Mouse (Mus musculus) CH12.LX (cell line): ENCODE results near the gene Tnfaip3. TPM values are rescaled to one million over a fixed set of nuclear protein-coding genes. Genes with fewer than 3 reads are reported as not detected.

Experiments
- DNase-seq: peaks from one replicate; pipeline ENCODE4 v3.0.0-alpha.2; 2013; ENCODE audit errors: extremely low read depth
- H3K27ac ChIP-seq: 2 replicates; pipeline ENCODE4 v1.5.1; 2012; ENCODE audit warnings: low read depth, mild to moderate bottlenecking, control low read depth, moderate library complexity; ENCODE audit not compliant: insufficient read depth
- H3K27me3 ChIP-seq: replicated peaks from 2 replicates; pipeline ENCODE3; 2012; ENCODE audit warnings: inconsistent platforms
- H3K36me3 ChIP-seq, 2 experiments: replicated peaks in 1 of 2; 2 replicates each; pipeline versions ENCODE3 to v1.6.1; 2012; ENCODE audit warnings: inconsistent platforms in 1 of 2, low read length in 1 of 2, mild to moderate bottlenecking in 1 of 2, mixed read lengths in 1 of 2, moderate library complexity in 1 of 2; ENCODE audit not compliant: control insufficient read depth in 1 of 2, insufficient read depth in 1 of 2
- H3K4me1 ChIP-seq, 2 experiments: 2 replicates each; pipeline ENCODE4 v1.6.1; 2012; ENCODE audit warnings: inconsistent platforms in 1 of 2, moderate library complexity in 1 of 2; ENCODE audit not compliant: insufficient read depth in 2 of 2, control insufficient read depth in 1 of 2
- H3K4me2 ChIP-seq: 2 replicates; pipeline ENCODE4 v1.6.1; 2012; ENCODE audit warnings: low read depth, mild to moderate bottlenecking, control low read depth; ENCODE audit not compliant: poor library complexity, insufficient read depth, severe bottlenecking
- H3K4me3 ChIP-seq, 3 experiments: fragments of 150-350 bp in 1 of 3; sonication (generic) in 1 of 3; replicated peaks in 1 of 3; 2 replicates each; pipeline versions ENCODE3 to v1.5.1; 2011 to 2012; ENCODE audit warnings: low read depth in 2 of 3, low read length in 2 of 3, mild to moderate bottlenecking in 2 of 3, moderate library complexity in 2 of 3, control low read depth in 1 of 3, improper control_type of control experiment in 1 of 3, inconsistent platforms in 1 of 3, mixed read lengths in 1 of 3; ENCODE audit not compliant: poor library complexity in 1 of 3
- H3K79me2 ChIP-seq: replicated peaks from 2 replicates; pipeline ENCODE4 v1.6.1; 2012; ENCODE audit warnings: mild to moderate bottlenecking, moderate library complexity; ENCODE audit not compliant: control insufficient read depth, poor library complexity, insufficient read depth, severe bottlenecking; ENCODE audit errors: extremely low read depth
- H3K9ac ChIP-seq: 2 replicates; pipeline ENCODE4 v1.6.1; 2012; ENCODE audit warnings: low read depth, mild to moderate bottlenecking, control low read depth, moderate library complexity; ENCODE audit not compliant: insufficient read depth
- H3K9me3 ChIP-seq: replicated peaks from 2 replicates; pipeline ENCODE3; 2012; ENCODE audit warnings: low read length, inconsistent platforms, mixed read lengths
- BHLHE40 ChIP-seq: IDR thresholded peaks from 2 replicates; pipeline ENCODE4 v1.6.1; 2011; ENCODE audit warnings: mild to moderate bottlenecking, low read depth, low read length, improper control_type of control experiment
- CHD1 ChIP-seq: IDR thresholded peaks from 2 replicates; pipeline ENCODE4 v1.6.1; 2012; ENCODE audit warnings: low read depth, low read length, improper control_type of control experiment, inconsistent platforms
- CHD2 ChIP-seq: IDR thresholded peaks from 2 replicates; pipeline ENCODE4 v1.6.1; 2011; ENCODE audit warnings: low read length, improper control_type of control experiment
- CTCF ChIP-seq, 2 experiments: IDR thresholded peaks in 1 of 2; conservative IDR thresholded peaks in 1 of 2; 2 replicates each; pipeline ENCODE4 v1.5.1; 2011 to 2012; ENCODE audit warnings: low read depth in 2 of 2, low read length in 2 of 2, improper control_type of control experiment in 1 of 2, inconsistent platforms in 1 of 2, mild to moderate bottlenecking in 1 of 2, moderate library complexity in 1 of 2
- EP300 ChIP-seq: IDR thresholded peaks from 2 replicates; pipeline ENCODE4 v1.6.1; 2011; ENCODE audit warnings: low read length, improper control_type of control experiment
- ETS1 ChIP-seq: conservative IDR thresholded peaks from 2 replicates; pipeline ENCODE4 v1.6.1; 2012; ENCODE audit warnings: low read depth, mild to moderate bottlenecking, inconsistent platforms, low read length, improper control_type of control experiment, moderate library complexity
- GABPA ChIP-seq: IDR thresholded peaks from 2 replicates; pipeline ENCODE4 v1.6.1; 2012; ENCODE audit warnings: low read depth, low read length, improper control_type of control experiment, inconsistent platforms; ENCODE audit not compliant: insufficient replicate concordance
- HCFC1 ChIP-seq: IDR thresholded peaks from 2 replicates; pipeline ENCODE4 v1.6.1; 2012; ENCODE audit warnings: low read depth, mild to moderate bottlenecking, inconsistent platforms, low read length, improper control_type of control experiment
- IRF4 ChIP-seq: IDR thresholded peaks from 2 replicates; pipeline ENCODE4 v1.6.1; 2014; ENCODE audit warnings: low read depth, mild to moderate bottlenecking, inconsistent platforms, low read length, improper control_type of control experiment
- JUN ChIP-seq: IDR thresholded peaks from 2 replicates; pipeline ENCODE4 v1.6.1; 2011; ENCODE audit warnings: low read depth, mild to moderate bottlenecking, low read length, improper control_type of control experiment, moderate library complexity; ENCODE audit not compliant: insufficient read depth
- JUND ChIP-seq: conservative IDR thresholded peaks from 2 replicates; pipeline ENCODE4 v1.6.1; 2011; ENCODE audit warnings: low read depth, low read length, improper control_type of control experiment
- MAFK ChIP-seq: IDR thresholded peaks from 2 replicates; pipeline ENCODE4 v1.6.1; 2011; ENCODE audit warnings: low read length, improper control_type of control experiment; ENCODE audit not compliant: insufficient replicate concordance
- MXI1 ChIP-seq: IDR thresholded peaks from 2 replicates; pipeline ENCODE4 v1.6.1; 2011; ENCODE audit warnings: mild to moderate bottlenecking, low read depth, low read length, improper control_type of control experiment
- MYC ChIP-seq: IDR thresholded peaks from 2 replicates; pipeline ENCODE4 v1.6.1; 2011; ENCODE audit warnings: low read depth, mild to moderate bottlenecking, improper control_type of control experiment, low read length
- NELFE ChIP-seq: IDR thresholded peaks from 2 replicates; pipeline ENCODE4 v1.6.1; 2011; ENCODE audit warnings: low read depth, low read length, improper control_type of control experiment
- RAD21 ChIP-seq: IDR thresholded peaks from 2 replicates; pipeline ENCODE4 v1.6.1; 2011; ENCODE audit warnings: low read depth, mild to moderate bottlenecking, low read length, improper control_type of control experiment, moderate library complexity
- SMC3 ChIP-seq: IDR thresholded peaks from 2 replicates; pipeline ENCODE4 v1.6.1; 2011; ENCODE audit warnings: low read depth, low read length, improper control_type of control experiment
- TBP ChIP-seq: conservative IDR thresholded peaks from 2 replicates; pipeline ENCODE4 v1.6.1; 2011; ENCODE audit warnings: low read depth, low read length, improper control_type of control experiment
- UBTF ChIP-seq: IDR thresholded peaks from 2 replicates; pipeline ENCODE4 v1.6.1; 2012; ENCODE audit warnings: low read depth, mild to moderate bottlenecking, inconsistent platforms, low read length, improper control_type of control experiment, moderate library complexity
- USF1 ChIP-seq: IDR thresholded peaks from 2 replicates; pipeline ENCODE4 v1.6.1; 2014; ENCODE audit warnings: low read depth, mild to moderate bottlenecking, inconsistent platforms, low read length, improper control_type of control experiment
- ZMIZ1 ChIP-seq: IDR thresholded peaks from 2 replicates; pipeline ENCODE4 v1.6.1; 2012; ENCODE audit warnings: low read depth, mild to moderate bottlenecking, inconsistent platforms, low read length, improper control_type of control experiment
- ZNF384 ChIP-seq: IDR thresholded peaks from 2 replicates; pipeline ENCODE4 v1.6.1; 2012; ENCODE audit warnings: low read depth, low read length, improper control_type of control experiment, inconsistent platforms
- dilution Hi-C: fragments of 300-500 bp; cut with MboI; formaldehyde crosslinking; loops from 2 replicates; pipeline ENCODE4 v1.14.3; 2020; ENCODE audit warnings: low sequenced_read_pairs; ENCODE audit not compliant: extremely low pct_unique_long_range_greater_than_20kb, extremely low pct_ligation_motif_present
- in situ Hi-C: fragments of 300-500 bp; cut with MboI; formaldehyde crosslinking; loops from 3 replicates; pipeline ENCODE4 v1.14.3; 2019; ENCODE audit warnings: low sequenced_read_pairs, low pct_ligation_motif_present, low pct_unique_long_range_greater_than_20kb, mixed read lengths
- polyA plus RNA-seq: library from polyadenylated mRNA; unstranded; fragments of >175 nt; gene quantifications from 2 replicates; pipeline ENCODE4 v1.2.1, GENCODE M21; 2012; ENCODE audit warnings: low read depth; ENCODE audit not compliant: insufficient read length
- total RNA-seq, 2 experiments: library from RNA; depleted of rRNA; stranded (reverse); fragments of 300-350 nt in 1 of 2; fragments of >200 nt in 1 of 2; gene quantifications; 2 replicates each; pipeline ENCODE4 v1.2.3; 2012 to 2014

The Tnfaip3 gene
- total and polyA plus RNA-seq, 3 experiments: 24.6 to 95.3 (median 51.7) TPM

- dilution Hi-C loops: no loop called here
- in situ Hi-C loops: no loop called here
- peaks cover 2 to 27% of the 10 kb centered on the region in 2 experiments; a peak in 2 of 4 replicates for H3K4me1 ChIP-seq
- H3K27me3 ChIP-seq: no peaks in the 10 kb centered on the region
- H3K9ac ChIP-seq: no peak overlapping the region
- H3K9me3 ChIP-seq: no peaks in the 10 kb centered on the region
- no peak overlapping the region for H3K4me3 ChIP-seq
- no peak overlapping the region for H3K27ac ChIP-seq
- no peak overlapping the region for H3K4me2 ChIP-seq
- TF ChIP-seq UBTF (no peak), TBP (no peak), HCFC1 (no peak), ZNF384 (no peak), ETS1 (no peak), BHLHE40 (no peak), JUN (no peak), RAD21 (no peak), EP300 (no peak)
- DNase-seq: no peak
- no peaks in the 10 kb centered on the region for H3K79me2 ChIP-seq
- no peaks in the 10 kb centered on the region for H3K36me3 ChIP-seq
Observed at GRCm38 (mm10) chr10:19026710-19027109, 11.3 kb upstream of the Tnfaip3 start.

- peaks cover 0 to 17% of the 10 kb centered on the region in 2 experiments; a peak in 1 of 4 replicates for H3K4me1 ChIP-seq
- H3K36me3 ChIP-seq: no peaks in the 10 kb centered on the region
- dilution Hi-C loops (no loop called here), in situ Hi-C loops (no loop called here)
- no peak overlapping the region for H3K9ac ChIP-seq
- no peak overlapping the region for H3K27ac ChIP-seq
- H3K4me2 ChIP-seq: no peak overlapping the region
- H3K4me3 ChIP-seq: no peak overlapping the region
- H3K27me3 ChIP-seq: no peaks in the 10 kb centered on the region
- H3K79me2 ChIP-seq: no peaks in the 10 kb centered on the region
- no peak for TF ChIP-seq ETS1
- TF ChIP-seq CHD2: no peak
- TF ChIP-seq JUND: no peak
- no peak for TF ChIP-seq IRF4
- TF ChIP-seq CTCF (conservative IDR thresholded peaks at IDR 0.05 in 1 of 2, IDR thresholded peaks at IDR 0.05 in 1 of 2; ENCODE audit: low read depth in 2 of 2, low read length in 2 of 2): no peak
- TF ChIP-seq ZNF384: no peak
- no peak for TF ChIP-seq MXI1
- no peak for TF ChIP-seq CHD1
- no peak for TF ChIP-seq MYC
- TF ChIP-seq SMC3: no peak
- no peak for TF ChIP-seq BHLHE40
- TF ChIP-seq EP300: no peak
- no peak for TF ChIP-seq GABPA
- TF ChIP-seq ZMIZ1: no peak
- no peak for TF ChIP-seq USF1
- TF ChIP-seq MAFK: no peak
- TF ChIP-seq UBTF: no peak
- TF ChIP-seq NELFE: no peak
- TF ChIP-seq HCFC1: no peak
- no peaks in the 10 kb centered on the region for H3K9me3 ChIP-seq
- DNase-seq: no peak
Observed at GRCm38 (mm10) chr10:19024353-19024752, 8.9 kb upstream of the Tnfaip3 start.
